Mouse (Mus musculus) neural tube, embryonic 15.5 days (tissue): Measurements from ENCODE around the gene Ssh3. TPM values are rescaled to one million over a fixed set of nuclear protein-coding genes. Genes with fewer than 3 reads are reported as not detected.
A peak's percentile ranks its signal among the peaks of the same experiment; 100 is the strongest.

Experiments
- ATAC-seq: fragments of 200-750 bp; cut with Nextera tagmentation; 2 replicates; pipeline ENCODE4 v1.8.0; 2017; ENCODE audit warnings: mild to moderate bottlenecking, moderate TSS enrichment, moderate library complexity; ENCODE audit not compliant: low FRiP score
- H3K27ac ChIP-seq: fragments of 300-500 bp; sonication (generic); replicated peaks from 2 replicates; pipeline ENCODE4 v1.5.1; 2015; ENCODE audit warnings: mild to moderate bottlenecking, inconsistent platforms
- H3K27me3 ChIP-seq: fragments of 300-500 bp; sonication (generic); replicated peaks from 2 replicates; pipeline ENCODE4 v1.6.1; 2015; ENCODE audit warnings: inconsistent platforms
- H3K36me3 ChIP-seq: fragments of 300-500 bp; sonication (generic); 2 replicates; pipeline ENCODE4 v1.6.1; 2015; ENCODE audit warnings: inconsistent platforms
- H3K4me1 ChIP-seq: fragments of 300-500 bp; sonication (generic); 2 replicates; pipeline ENCODE4 v1.6.1; 2015; ENCODE audit warnings: inconsistent platforms
- H3K4me2 ChIP-seq: fragments of 300-500 bp; sonication (generic); 2 replicates; pipeline ENCODE4 v1.6.1; 2015; ENCODE audit warnings: inconsistent platforms, mild to moderate bottlenecking, moderate library complexity
- H3K4me3 ChIP-seq: fragments of 300-500 bp; sonication (generic); replicated peaks from 2 replicates; pipeline ENCODE4 v1.5.1; 2015; ENCODE audit warnings: mild to moderate bottlenecking, inconsistent platforms
- H3K9ac ChIP-seq: fragments of 300-500 bp; sonication (generic); replicated peaks from 2 replicates; pipeline ENCODE4 v1.6.1; 2015; ENCODE audit warnings: mild to moderate bottlenecking, inconsistent platforms
- H3K9me3 ChIP-seq: fragments of 300-500 bp; sonication (generic); replicated peaks from 2 replicates; pipeline ENCODE4 v1.6.1; 2016; ENCODE audit warnings: inconsistent platforms
- WGBS: fragments of 180-500 bp; shearing (Covaris S2); methylation state at CpG from one replicate; pipeline ENCODE4 v1.1.7; 2015; ENCODE audit warnings: mixed read lengths; 5-methylcytosine and 5-hydroxymethylcytosine counted together
- polyA plus RNA-seq: library from polyadenylated mRNA; unstranded; fragments of >200 nt; fragmentation: Nextera tagmentation; extraction: Ambion mirVana; gene quantifications from 2 replicates; pipeline ENCODE4 v1.2.1, GENCODE M21; 2015

Gene Ssh3
- polyA plus RNA-seq, 1 experiment from 2014 or later, result 19.8 TPM

DNA sequence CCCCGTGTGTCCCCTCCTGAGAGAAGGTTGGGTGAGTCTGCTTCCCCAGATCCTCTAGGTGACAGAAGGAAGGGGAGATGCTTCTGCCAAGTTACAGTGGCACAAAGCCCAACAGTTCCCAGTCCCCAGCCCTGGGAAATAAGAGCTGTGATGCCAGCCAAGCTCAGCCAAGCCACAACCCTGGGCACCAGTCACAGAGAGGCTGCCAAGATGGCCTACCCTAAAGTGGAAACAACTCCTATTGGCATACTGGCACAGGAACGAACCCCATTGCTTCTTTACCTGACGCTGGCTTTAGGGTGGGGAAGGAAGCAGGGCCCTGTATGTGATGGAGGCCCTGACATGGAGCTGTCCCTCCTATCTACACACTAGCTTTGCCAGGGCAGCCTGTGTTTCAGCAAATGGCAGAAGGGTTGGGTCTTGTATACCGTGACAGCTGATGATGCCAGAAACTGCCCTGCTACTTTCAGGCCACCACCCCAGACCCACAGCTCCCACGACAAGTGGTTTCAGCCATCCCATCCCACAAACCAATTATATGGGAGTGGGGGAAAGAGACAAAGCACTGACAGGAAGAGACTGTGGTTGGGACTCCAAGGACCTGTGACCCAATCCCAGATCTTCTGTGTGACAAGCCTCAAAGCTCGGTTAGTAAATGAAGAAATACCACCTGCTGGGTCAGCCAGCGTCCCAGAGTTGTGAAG, 34.1 kb upstream of the Ssh3 start:
- Histone ChIP-seq H3K4me3 (peak overlapping the region; percentile 92; the same call in 1 of the 2 replicates), H3K27ac (peak overlapping the region; percentile 85), H3K36me3 (no peaks in the 10 kb centered on the region), H3K4me2 (peak overlapping the region; percentile 80), H3K9ac (peak overlapping the region; percentile 45), H3K4me1 (peaks cover 79% of the 10 kb centered on the region), H3K27me3 (no peaks in the 10 kb centered on the region), H3K9me3 (no peaks in the 10 kb centered on the region)
- ATAC-seq, result no peak
- WGBS, result 68% methylated on average over 7 of the region's 7 CpGs

DNA sequence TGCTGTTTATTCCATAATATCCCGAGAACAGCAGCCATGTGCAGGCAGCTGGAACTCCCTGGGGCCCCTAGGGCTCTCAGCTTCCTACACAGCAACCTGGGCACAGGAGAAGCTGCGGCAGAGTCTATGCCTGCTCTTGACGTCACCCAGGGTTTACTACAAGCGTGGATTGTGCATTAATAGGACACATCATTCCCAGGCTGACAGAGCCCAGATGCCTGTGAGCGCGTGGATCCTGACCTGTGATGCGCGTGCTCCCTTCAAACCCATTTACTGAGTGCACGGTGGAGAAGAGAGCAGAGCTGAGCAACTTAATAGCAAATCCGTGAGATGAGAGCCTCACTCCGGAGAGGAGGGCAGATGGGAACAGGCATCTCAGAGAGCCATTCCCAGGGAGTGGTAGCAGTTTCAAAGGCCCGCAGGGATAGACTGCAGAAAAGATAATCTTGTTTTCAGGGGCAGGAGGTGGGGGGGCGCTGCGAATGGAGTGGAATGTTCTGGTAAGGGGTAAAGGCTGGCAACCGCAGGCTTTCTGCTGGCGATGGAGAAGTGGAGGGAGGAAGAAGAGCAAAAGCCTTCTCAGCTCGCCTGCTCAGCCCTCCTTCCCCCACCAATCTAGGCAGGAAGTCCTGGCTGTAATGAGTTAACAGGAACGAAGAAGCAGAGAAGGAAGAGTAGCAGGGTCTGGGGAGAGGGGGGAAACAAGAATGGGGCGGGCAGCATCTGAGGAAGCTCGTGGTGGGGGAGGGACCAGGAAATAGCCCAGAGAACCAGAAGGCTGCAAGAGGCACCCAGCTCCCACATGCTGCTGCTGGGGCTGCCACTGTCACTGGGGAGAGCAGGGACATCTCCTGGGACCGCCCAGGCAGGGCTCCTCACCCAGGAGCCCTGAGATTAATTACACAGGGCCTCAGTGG, 33.0 kb upstream of the Ssh3 start:
- Histone ChIP-seq H3K4me2 (peak overlapping the region; percentile 80), H3K4me1 (peaks cover 75% of the 10 kb centered on the region), H3K27me3 (no peaks in the 10 kb centered on the region), H3K9me3 (no peaks in the 10 kb centered on the region), H3K4me3 (peak overlapping the region; percentile 92), H3K9ac (peak overlapping the region; percentile 45), H3K27ac (peak overlapping the region; percentile 85), H3K36me3 (no peaks in the 10 kb centered on the region)
- WGBS, result 21% methylated on average over 21 of the region's 21 CpGs
- ATAC-seq, result peak; percentile 19

DNA sequence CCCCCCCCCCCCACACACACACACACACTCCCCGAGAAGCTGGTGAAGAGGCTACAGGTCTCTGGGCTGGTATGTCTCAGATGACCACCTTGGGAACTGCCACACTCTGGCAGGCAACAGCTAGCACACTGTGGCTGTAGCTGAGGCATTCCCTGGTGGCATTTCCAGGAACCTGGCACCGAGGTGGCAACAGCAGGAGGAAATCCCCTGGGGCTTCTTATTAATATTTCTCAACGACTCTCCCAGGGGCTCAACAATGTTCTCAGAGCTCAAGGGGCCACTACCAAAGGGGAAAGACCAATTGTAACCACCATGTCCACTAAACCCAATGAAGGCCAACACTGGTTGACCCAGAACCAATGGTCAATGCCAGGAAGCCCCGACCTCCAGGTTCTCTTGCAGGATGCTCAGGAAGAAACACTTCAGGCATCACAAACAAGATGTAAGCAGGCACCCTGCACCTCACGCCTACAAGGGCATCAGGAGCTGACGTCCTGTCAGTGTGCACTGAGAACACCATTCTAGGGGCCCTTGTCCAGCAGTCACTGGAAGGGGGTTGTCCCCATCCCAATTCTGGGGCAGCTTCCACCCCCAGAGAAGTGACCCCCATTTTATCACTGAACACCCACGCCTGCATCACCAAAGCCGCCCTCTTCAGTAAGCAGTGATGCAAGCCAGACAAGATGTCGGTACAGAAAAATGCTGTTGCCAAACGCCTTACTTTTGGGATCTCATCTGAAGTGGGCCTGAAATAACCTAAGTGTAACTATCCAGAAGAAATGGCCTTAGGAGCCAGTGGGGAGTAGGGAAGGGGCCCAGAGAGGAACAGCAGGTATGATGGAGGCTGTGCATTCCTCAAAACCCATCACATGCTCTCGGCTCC, 32.1 kb upstream of the Ssh3 start:
- WGBS, result 57% methylated on average over 11 of the region's 11 CpGs
- H3K27me3 ChIP-seq, result no peaks in the 10 kb centered on the region
- peak overlapping the region; percentile 45 for H3K9ac ChIP-seq
- peaks cover 67% of the 10 kb centered on the region for H3K4me1 ChIP-seq
- H3K9me3 ChIP-seq, result no peaks in the 10 kb centered on the region
- peak overlapping the region; percentile 92 for H3K4me3 ChIP-seq
- H3K27ac ChIP-seq, result peak overlapping the region; percentile 85
- peak overlapping the region; percentile 80 for H3K4me2 ChIP-seq
- no peaks in the 10 kb centered on the region for H3K36me3 ChIP-seq
- ATAC-seq, result no peak

DNA sequence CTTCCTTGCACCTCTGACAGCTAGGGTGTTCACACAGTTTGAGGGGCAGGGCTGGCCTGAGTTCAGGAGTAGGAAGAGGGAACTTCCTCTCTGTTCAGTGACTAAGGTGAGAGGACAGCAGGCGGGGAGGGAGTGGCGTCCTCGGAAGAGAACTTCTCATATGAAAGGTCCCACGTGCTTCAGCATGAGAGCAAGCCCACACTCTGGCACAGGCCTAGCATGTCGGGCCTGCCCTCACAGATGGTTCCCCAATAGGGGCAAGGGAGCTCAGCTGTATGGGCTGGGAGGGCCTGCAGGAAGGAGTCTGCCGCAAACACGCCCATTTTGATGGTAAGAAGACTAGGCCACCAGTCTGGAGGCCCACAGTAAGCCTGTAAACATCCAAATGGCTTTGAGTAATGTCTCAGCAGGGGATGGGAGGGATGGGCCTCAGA, 31.3 kb upstream of the Ssh3 start:
- no peak for ATAC-seq
- Histone ChIP-seq H3K9ac (no peak overlapping the region), H3K9me3 (no peaks in the 10 kb centered on the region), H3K4me1 (peaks cover 65% of the 10 kb centered on the region), H3K27me3 (no peaks in the 10 kb centered on the region), H3K27ac (peak overlapping the region; percentile 85), H3K4me2 (0 out of 2 replicates have a peak overlapping the region, but pooled peaks have one; percentile 11), H3K4me3 (no peak overlapping the region), H3K36me3 (no peaks in the 10 kb centered on the region)
- WGBS, result 31% methylated on average over 7 of the region's 7 CpGs

DNA sequence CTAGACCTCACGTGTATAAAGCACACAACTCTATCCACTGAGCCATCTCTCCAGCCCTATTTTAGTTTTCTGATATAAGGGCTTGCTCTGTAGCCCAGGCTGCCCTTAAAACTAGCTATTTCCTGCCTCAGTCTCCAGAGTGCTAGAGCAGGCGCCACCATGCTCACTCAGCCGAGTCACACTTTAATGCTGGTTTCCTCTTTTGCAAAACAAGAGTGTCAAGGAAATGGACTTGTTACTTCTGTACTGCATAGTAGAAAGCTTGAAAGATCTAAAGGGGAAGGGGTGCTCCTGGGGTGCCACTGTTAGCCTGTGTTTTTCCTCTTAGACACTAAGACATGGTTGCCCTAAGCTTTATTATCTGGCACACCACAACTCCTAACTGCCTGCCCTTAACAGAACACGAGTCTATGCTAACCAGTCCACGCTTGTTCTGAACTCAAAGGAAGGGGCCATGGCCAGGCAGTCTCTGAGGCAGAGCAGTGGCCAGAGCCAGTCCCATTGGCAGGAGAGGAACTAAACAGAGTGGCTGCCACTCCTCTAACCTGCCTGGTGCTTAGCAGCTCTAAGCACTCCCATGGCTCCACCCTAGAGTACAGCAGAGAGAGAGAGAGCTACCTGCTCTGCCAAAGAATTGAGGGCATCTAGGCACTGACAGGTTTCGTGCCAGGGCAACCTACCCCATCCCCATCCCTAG, 30.7 kb upstream of the Ssh3 start:
- H3K4me2 ChIP-seq, result peak overlapping the region; percentile 11; the same call in 1 of the 2 replicates
- no peaks in the 10 kb centered on the region for H3K36me3 ChIP-seq
- H3K27me3 ChIP-seq, result no peaks in the 10 kb centered on the region
- peak overlapping the region; percentile 85 for H3K27ac ChIP-seq
- H3K9me3 ChIP-seq, result no peaks in the 10 kb centered on the region
- ATAC-seq, result no peak
- no peak overlapping the region for H3K9ac ChIP-seq
- no peak overlapping the region for H3K4me3 ChIP-seq
- WGBS, result 80% methylated on average over 6 of the region's 6 CpGs
- H3K4me1 ChIP-seq, result peaks cover 60% of the 10 kb centered on the region

DNA sequence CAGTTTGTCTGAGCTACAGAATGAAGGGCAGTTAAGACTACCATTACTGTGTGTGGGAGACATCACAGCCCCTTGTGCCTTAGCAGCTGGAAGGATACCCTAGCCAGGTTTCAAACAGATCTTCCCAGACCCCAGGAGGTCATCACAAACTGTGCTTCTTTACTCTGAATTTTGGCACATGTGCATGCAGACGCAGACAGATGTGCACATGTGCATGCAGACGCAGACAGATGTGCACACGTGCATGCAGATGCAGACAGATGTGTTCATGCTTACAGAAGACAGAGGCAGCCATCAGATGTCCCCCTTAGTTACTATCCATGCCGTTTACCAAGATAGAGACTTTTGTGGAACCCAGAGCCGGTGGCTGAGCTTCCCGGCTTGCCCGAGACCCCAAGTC, 30.1 kb upstream of the Ssh3 start:
- H3K4me2 ChIP-seq, result no peak overlapping the region
- WGBS, result 86% methylated on average over 7 of the region's 7 CpGs
- no peak overlapping the region for H3K4me3 ChIP-seq
- peaks cover 60% of the 10 kb centered on the region for H3K4me1 ChIP-seq
- no peaks in the 10 kb centered on the region for H3K27me3 ChIP-seq
- H3K27ac ChIP-seq, result no peak overlapping the region
- no peaks in the 10 kb centered on the region for H3K9me3 ChIP-seq
- no peaks in the 10 kb centered on the region for H3K36me3 ChIP-seq
- no peak for ATAC-seq
- H3K9ac ChIP-seq, result no peak overlapping the region

DNA sequence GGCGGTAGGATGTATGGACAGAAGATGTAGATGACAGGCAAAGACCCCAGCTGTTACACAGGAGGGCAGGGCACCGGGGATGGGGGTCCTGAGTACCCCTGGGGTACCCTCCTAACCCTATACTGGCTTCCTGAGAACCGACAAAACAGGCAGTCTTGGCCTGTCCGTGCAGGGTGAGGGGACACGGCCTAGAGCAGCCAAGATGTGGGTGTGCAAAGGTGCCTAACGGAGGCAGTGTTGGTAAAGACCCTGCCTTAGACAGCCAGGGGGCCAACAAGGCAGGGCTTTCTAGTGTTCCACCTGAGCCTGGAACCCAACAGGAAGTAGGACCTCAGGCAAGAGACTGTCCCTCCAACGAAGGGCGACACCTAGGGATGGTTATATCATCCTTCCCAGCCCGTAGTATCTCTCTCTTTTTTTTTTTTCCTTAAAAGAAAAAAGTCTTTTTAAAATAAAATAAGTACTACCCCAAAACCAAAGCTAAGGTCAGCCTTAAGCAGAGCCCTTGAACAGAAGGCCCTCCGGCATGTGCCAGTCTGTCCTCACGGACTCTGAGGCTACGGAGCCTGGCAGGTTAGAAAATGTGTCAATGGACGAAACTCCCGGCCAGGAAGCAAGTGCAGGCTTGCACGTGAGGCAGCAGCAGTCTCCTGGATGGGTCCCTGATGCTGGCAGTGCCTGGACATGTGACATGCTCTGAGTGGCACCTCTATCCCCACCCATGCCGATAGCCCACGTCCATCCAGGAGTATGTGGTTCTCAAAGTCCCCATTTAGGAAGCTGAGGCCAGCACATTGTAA, 29.5 kb upstream of the Ssh3 start:
- no peak for ATAC-seq
- peaks cover 56% of the 10 kb centered on the region for H3K4me1 ChIP-seq
- no peak overlapping the region for H3K9ac ChIP-seq
- H3K4me2 ChIP-seq, result no peak overlapping the region
- no peak overlapping the region for H3K27ac ChIP-seq
- WGBS, result 90% methylated on average over 17 of the region's 17 CpGs
- 0 out of 2 replicates have a peak, but pooled peaks cover 3% of the 10 kb centered on the region for H3K36me3 ChIP-seq
- no peaks in the 10 kb centered on the region for H3K9me3 ChIP-seq
- H3K27me3 ChIP-seq, result no peaks in the 10 kb centered on the region
- no peak overlapping the region for H3K4me3 ChIP-seq

DNA sequence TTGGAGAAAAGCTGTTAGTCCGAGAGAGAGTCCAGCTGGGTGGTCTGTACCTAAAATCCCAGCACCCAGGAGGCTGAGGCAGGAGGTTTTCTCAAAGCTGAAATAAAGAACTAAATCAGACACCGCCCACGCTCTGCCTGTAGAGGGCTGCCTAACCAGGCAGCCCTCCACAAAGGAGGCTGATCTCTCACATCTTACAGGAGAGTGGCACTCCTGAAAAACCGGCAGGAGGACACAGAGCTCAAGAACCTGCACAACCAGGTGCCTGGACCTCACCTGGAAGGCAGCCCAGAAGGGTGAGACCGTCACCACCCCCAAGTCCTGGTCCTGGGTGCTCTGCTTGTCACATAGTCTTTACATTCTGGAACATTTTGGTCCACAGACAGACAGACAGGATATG, 28.9 kb upstream of the Ssh3 start:
- Histone ChIP-seq H3K27me3 (no peaks in the 10 kb centered on the region), H3K4me1 (peaks cover 49% of the 10 kb centered on the region), H3K4me3 (no peak overlapping the region), H3K9me3 (no peaks in the 10 kb centered on the region), H3K36me3 (peaks cover 8% of the 10 kb centered on the region; the same call in 1 of the 2 replicates), H3K9ac (no peak overlapping the region), H3K27ac (no peak overlapping the region), H3K4me2 (no peak overlapping the region)
- no peak for ATAC-seq
- WGBS, result 91% methylated on average over 5 of the region's 5 CpGs

DNA sequence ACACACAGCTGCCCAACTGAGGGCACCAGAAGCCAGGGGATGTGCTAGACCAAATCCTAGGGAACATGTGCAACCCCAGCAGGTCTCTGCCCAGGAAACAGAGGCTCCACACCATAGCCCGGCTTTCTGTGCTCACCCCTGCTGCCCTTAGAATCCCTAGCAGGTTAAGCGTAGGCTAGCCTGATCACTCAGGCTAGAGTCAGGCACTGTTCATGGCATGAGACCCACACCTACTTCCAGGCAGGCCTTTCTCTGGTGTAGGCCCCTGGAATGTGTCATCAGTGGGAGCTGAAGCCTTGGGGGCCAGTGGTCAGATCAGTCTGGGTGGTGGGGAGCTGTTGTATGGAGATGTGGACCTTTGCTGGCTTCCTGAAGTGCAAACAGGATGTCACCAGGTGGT, 27.6 kb upstream of the Ssh3 start:
- H3K4me2 ChIP-seq, result no peak overlapping the region
- no peaks in the 10 kb centered on the region for H3K27me3 ChIP-seq
- WGBS, result 85% methylated on average over 2 of the region's 2 CpGs
- H3K9me3 ChIP-seq, result no peaks in the 10 kb centered on the region
- no peak for ATAC-seq
- H3K27ac ChIP-seq, result no peak overlapping the region
- H3K4me3 ChIP-seq, result no peak overlapping the region
- H3K4me1 ChIP-seq, result peaks cover 37% of the 10 kb centered on the region
- H3K9ac ChIP-seq, result 0 out of 2 replicates have a peak overlapping the region, but pooled peaks have one; percentile 1
- peaks cover 21% of the 10 kb centered on the region for H3K36me3 ChIP-seq

DNA sequence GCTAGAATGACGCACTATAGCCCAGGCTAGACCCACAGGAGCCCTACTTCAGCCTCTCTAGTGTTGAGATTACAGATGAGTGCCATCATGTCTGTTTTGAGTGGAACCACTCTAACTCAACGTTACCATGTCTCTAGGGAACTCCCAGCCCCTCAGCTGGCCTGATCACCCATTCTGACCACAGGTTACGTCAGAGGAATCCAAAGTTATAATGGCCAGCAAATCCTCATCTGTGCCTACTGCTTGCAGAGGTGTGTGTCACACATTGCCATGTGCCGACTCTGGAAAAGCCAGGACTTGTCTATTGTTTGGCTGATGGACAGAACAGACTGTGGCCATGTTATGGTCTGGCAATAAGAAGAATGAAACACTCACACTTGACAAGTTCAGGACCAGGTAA, 26.4 kb upstream of the Ssh3 start:
- no peak overlapping the region for H3K9ac ChIP-seq
- H3K9me3 ChIP-seq, result no peaks in the 10 kb centered on the region
- H3K36me3 ChIP-seq, result peaks cover 33% of the 10 kb centered on the region
- H3K4me1 ChIP-seq, result peaks cover 24% of the 10 kb centered on the region
- no peak overlapping the region for H3K27ac ChIP-seq
- no peak overlapping the region for H3K4me3 ChIP-seq
- ATAC-seq, result no peak
- H3K4me2 ChIP-seq, result no peak overlapping the region
- 88% methylated on average over 4 of the region's 4 CpGs for WGBS
- no peaks in the 10 kb centered on the region for H3K27me3 ChIP-seq
